Mouse (Mus musculus) G1E (cell line): ENCODE results near the gene Bckdk.

Experiments used
- CTCF ChIP-seq: IDR thresholded peaks from 2 replicates; pipeline ENCODE4 v1.5.1; 2012; ENCODE audit warnings: low read depth, low read length, inconsistent platforms, mixed read lengths
- GATA1 ChIP-seq: IDR thresholded peaks from 2 replicates; pipeline ENCODE4 v1.6.1; 2012; ENCODE audit warnings: borderline replicate concordance, low read length, inconsistent platforms, mixed read lengths
- GATA2 ChIP-seq: IDR thresholded peaks from 2 replicates; pipeline ENCODE4 v1.6.1; 2012; ENCODE audit warnings: low read depth, low read length, inconsistent platforms, borderline replicate concordance
- TAL1 ChIP-seq: conservative IDR thresholded peaks from 2 replicates; pipeline ENCODE4 v1.6.1; 2012; ENCODE audit warnings: low read depth, low read length, inconsistent platforms, mixed read lengths

- no peak for TF ChIP-seq CTCF
- TF ChIP-seq TAL1: no peak
- no peak for TF ChIP-seq GATA2
- no peak for TF ChIP-seq GATA1
These were observed 5.5 kb upstream of the Bckdk start for GRCm38 (mm10) chr7:127898179-127898956.
